In the genomic region with DNA sequence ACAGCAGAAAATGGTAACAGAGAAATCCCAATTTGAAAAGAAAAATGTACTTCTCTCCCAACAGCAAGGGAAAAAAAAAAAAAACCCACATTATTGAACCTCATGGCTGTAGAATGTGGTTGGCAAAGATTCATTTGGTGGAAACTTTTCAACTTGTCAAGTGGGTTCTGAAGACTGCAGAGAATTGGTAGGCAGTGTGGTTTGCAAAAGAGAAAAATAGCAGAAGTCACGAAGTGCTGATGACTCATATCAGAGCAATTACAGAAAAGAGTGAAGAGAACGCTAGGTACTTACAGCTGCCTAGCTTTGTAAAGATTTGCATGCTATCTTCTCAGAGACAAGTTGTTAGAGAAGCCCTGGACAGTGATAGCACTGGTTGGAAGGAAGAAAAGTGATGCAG, we compare ENCODE assay signal across 18 mouse cellular contexts.
A peak's percentile ranks its signal among the peaks of the same experiment; 100 is the strongest.
DNase-seq lines count a peak whose midpoint lies in the region; ATAC-seq lines count a peak whose summit lies in the region.
"Had no signal": no experiment of that assay in that cellular context is flagged by ENCODE, and none has a peak within 500 bp of the region (broad histone marks: within the 10 kb centered on the region; RNA-seq: fewer than 3 reads in every experiment).

No protein-coding gene starts in this region.

- no peak for ATAC-seq in megakaryocyte-erythroid progenitor cell, adult 5-6 weeks (replicated peaks; ENCODE audit: low FRiP score, low TSS enrichment, poor library complexity, severe bottlenecking)
- ATAC-seq: forebrain, embryonic 14.5 days; intestine, postnatal 0 days; midbrain, embryonic 16.5 days had no signal

- intact Hi-C loops in left cerebral cortex, postnatal 4 days (cut with DNase I): no loop called here
- intact Hi-C loops in left cerebral cortex, postnatal 14 days (cut with DNase I): no loop called here

- DNase-seq in left cerebral cortex, adult 18-20 months (ENCODE audit: low spot score in 2 of 2): peak; percentile 12 to 26
- DNase-seq in left cerebral cortex, postnatal 4 days: no peak
- DNase-seq in A20 (ENCODE audit: low read depth, low spot score): peak; percentile 32
- peak; percentile 90 for DNase-seq in brain, adult 2 months (ENCODE audit: low read depth, low spot score)
- peak; percentile 8 to 62 for DNase-seq in left cerebral cortex, postnatal 14 days (ENCODE audit: low spot score in 2 of 2)
- no peak for DNase-seq in lung, postnatal 36 days
- DNase-seq: cerebellum, adult 18-20 months; cerebellum, postnatal 14 days; gastrocnemius, postnatal 25 days; heart, adult 2 months; heart, postnatal 14 days; kidney, postnatal 25 days; lung, embryonic 14.5 days; thymus, postnatal 14 days had no signal

Comparison
In these comparisons a context has a peak if more than half of its experiments do, and no peak if none do; other contexts are left out.
1. DNase-seq: peak in left cerebral cortex, adult 18-20 months (2 of 2), A20 (single experiment), brain, adult 2 months (single experiment) and left cerebral cortex, postnatal 14 days (2 of 2); none in left cerebral cortex, postnatal 4 days (single experiment) and lung, postnatal 36 days (single experiment).